Mouse (Mus musculus): ENCODE measurements around the gene Tcp10b. TPM values are rescaled to one million over a fixed set of nuclear protein-coding genes. Genes with fewer than 3 reads are reported as not detected.
"Not testable (repeated sequence)": the region's sequence is repeated elsewhere in the genome, so short reads cannot be mapped to it uniquely, and the experiment has no call there.

The Tcp10b gene
- polyA plus RNA-seq (2012; rRNA removed) = 169 and 196 TPM in 2 replicates

DNA sequence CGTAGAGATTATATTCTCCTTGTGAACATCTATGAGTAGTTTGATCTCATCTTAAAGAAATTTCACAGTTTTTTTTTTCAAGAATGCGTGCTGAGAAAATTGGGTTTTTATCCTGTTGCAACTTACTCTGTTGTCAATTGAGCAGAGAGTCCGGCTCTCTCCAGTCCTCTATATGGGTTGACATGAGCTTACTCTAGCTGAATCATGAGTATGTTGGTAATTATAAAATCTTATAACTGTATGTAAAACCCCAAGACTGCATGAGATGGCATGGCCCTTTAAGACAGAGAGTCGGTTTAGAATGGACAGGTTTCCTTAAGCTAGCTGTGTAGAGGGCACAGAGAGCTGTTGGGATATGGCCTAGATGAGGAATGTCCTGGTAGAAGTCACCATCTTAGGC, at the start of gene Tcp10b:
Tcp10b (plus strand) TSS at position 301 of the 400 bp plus-strand sequence.
- not testable (repeated sequence) for H3K4me1 ChIP-seq (ENCODE audit: control insufficient read depth, insufficient read depth, low read length); H3K27me3 ChIP-seq (ENCODE audit: control insufficient read depth, insufficient read depth, low read length); H3K36me3 ChIP-seq (ENCODE audit: control insufficient read depth, insufficient read depth, low read length)
- Histone ChIP-seq H3K4me3 (ENCODE audit: control insufficient read depth, low read depth, low read length) (peak within 1 kb of the TSS; percentile 64), H3K27ac (ENCODE audit: control insufficient read depth, insufficient read depth, low read depth, low read length) (peak within 1 kb of the TSS; percentile 29; the same call in 1 of the 2 replicates)

DNA sequence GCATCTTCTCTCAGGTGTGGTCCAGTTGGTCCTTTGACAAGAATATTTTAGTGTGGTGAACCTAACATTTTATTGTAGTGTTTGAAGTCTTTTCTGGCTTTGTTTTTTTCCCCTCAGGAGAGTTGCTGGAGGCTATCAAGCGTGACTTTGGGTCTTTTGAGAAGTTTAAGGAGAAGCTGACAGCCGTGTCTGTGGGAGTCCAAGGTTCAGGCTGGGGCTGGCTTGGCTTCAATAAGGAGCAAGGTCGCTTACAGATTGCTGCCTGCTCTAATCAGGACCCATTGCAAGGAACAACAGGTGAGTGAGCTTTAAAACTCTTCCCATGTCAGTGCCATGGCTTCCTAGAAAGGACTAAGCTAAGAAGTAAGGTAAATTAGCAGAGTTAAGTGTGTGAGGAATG, 47.6 kb upstream of the Tcp10b start:
- Histone ChIP-seq H3K36me3 (ENCODE audit: control insufficient read depth, insufficient read depth, low read length) (no peaks in the 10 kb centered on the region; the same call in 1 of the 2 replicates), H3K27me3 (ENCODE audit: control insufficient read depth, insufficient read depth, low read length) (no peaks in the 10 kb centered on the region), H3K4me1 (ENCODE audit: control insufficient read depth, insufficient read depth, low read length) (peaks cover 4% of the 10 kb centered on the region), H3K27ac (ENCODE audit: control insufficient read depth, insufficient read depth, low read depth, low read length) (no peak overlapping the region), H3K4me3 (ENCODE audit: control insufficient read depth, low read depth, low read length) (no peak overlapping the region)
- TF ChIP-seq POLR2A (IDR thresholded peaks at IDR 0.05; ENCODE audit: control insufficient read depth, low read depth, low read length) (no peak), CTCF (IDR thresholded peaks at IDR 0.05; ENCODE audit: control insufficient read depth, insufficient read depth, insufficient replicate concordance, low read depth, low read length) (no peak)

DNA sequence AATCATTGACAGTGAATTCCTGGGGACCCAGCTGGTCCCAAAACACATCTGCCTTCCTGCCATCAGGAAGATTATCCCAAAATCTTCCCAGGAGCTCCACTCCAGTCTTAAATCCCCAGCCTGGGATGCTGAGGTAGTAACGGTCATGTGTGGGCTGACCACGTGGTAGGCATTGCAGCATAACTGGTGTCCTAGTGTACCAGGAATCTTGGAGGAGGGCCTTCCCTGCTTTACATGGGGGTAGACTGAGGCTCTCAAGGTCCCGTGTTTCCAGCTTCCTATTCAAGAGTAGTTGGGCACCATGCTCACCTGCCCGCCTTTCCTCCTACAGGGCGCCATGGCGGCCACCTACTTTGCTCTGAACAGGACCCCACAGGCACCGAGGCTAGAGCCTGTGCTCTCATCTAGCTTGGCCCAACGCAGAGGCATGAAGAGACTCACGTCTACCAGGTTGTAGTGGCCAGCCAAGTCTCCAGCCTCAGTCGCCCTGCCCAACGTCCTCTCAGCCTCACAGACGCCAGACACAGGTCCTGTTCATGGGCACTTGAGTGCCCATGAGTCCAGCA, 24.2 kb upstream of the Tcp10b start:
- H3K36me3 ChIP-seq (ENCODE audit: control insufficient read depth, insufficient read depth, low read length); H3K4me1 ChIP-seq (ENCODE audit: control insufficient read depth, insufficient read depth, low read length); H3K27me3 ChIP-seq (ENCODE audit: control insufficient read depth, insufficient read depth, low read length); H3K27ac ChIP-seq (ENCODE audit: control insufficient read depth, insufficient read depth, low read depth, low read length); H3K4me3 ChIP-seq (ENCODE audit: control insufficient read depth, low read depth, low read length): not testable (repeated sequence)

DNA sequence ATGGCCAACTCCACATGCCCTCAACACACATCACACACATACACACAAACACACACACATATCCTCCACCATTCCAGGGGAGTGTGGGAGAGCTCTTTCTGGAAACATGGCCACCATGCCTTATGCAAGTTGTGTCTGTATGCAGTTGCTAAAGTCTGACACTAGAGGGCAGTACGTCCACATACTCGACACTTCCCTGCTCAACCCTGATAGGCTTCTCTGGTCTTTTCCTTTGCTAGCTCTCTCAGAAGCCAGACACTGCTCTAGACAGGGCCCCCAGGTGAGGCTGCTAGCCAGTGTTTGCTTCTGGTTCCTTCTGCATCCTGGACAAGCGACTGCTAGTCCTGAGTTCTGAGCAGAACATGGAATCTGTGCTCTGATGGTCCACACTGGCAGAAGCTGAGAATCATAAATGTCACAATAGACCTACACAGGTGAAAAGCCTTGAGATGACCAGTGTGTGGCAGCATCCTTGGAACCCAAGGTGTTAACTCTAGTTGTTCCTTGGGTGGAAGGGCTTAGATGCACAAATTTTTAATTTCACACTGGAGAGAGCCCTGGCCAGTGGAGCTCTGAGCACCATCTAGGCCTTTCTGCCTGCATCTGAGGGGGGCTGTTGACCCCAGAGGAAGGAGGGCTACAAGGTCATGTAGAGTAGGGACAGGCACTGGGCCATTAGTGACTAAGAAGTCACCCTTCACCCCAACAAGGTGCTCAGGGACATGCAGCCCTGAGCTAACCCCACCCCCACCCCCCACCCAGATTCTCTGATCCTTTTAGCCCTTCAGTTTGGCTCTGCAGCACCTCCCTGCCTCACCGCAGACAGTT, 16.8 kb upstream of the Tcp10b start:
- H3K4me3 ChIP-seq (ENCODE audit: control insufficient read depth, low read depth, low read length); H3K27me3 ChIP-seq (ENCODE audit: control insufficient read depth, insufficient read depth, low read length); H3K27ac ChIP-seq (ENCODE audit: control insufficient read depth, insufficient read depth, low read depth, low read length); H3K4me1 ChIP-seq (ENCODE audit: control insufficient read depth, insufficient read depth, low read length); H3K36me3 ChIP-seq (ENCODE audit: control insufficient read depth, insufficient read depth, low read length): not testable (repeated sequence)

DNA sequence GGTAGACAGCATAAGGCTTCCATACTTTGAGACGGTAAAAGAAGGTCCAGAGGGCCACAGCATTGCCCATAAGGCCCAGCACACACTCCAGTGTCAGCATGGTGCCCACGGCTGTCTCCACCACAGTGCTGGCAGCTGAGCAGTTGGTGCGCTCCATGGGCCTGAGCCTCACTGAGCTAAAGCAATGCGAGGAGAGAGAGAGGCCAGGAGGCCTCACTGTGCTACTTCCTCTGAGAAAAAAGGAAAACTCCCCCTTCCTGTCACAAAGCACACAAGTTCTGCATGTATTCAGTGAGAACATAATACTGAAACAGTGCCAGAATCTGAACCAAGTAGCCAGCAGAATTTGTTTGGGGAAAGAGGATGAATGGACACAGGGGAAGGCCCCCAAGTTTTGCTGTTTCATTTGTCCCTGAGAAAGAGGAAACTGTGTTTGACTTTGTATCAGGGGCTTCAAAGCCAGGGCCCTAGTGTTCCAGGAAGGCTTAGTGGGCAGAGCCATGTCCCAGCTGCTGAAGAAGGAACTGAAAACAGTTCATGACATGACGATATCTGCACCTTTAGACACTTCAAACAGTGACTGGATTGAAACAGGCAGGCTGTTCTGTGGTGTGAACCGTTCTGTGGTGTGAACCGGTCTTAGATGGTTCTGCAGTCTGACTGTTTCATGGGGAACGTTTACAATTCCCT, 8.6 kb upstream of the Tcp10b start, which contains the start of gene Gpr31b:
Gpr31b (minus strand) TSS at position 173 of the 690 bp plus-strand sequence.
- not testable (repeated sequence) for H3K4me3 ChIP-seq (ENCODE audit: control insufficient read depth, low read depth, low read length); H3K36me3 ChIP-seq (ENCODE audit: control insufficient read depth, insufficient read depth, low read length); H3K27me3 ChIP-seq (ENCODE audit: control insufficient read depth, insufficient read depth, low read length); H3K4me1 ChIP-seq (ENCODE audit: control insufficient read depth, insufficient read depth, low read length); H3K27ac ChIP-seq (ENCODE audit: control insufficient read depth, insufficient read depth, low read depth, low read length)

DNA sequence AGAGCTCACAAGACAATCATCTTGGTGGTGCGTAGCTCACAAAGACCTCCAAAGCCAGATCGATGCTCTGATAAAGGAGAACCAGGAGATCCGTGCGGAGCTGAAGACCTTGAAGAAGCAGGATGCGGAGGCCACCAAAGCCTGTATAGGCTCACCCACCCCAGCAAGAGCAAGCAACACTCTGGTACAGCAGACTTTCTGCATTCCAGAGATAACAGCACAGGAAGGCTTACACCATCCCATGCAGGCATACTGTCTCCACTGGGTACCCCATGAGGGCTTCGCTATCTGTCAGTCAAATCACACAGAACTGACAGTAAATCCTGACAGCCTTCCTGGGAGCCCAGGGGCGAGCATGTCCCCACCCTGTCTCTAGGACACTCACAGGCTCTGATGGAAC, 2.0 kb downstream of the Tcp10b start:
- H3K27ac ChIP-seq (ENCODE audit: control insufficient read depth, insufficient read depth, low read depth, low read length); H3K4me1 ChIP-seq (ENCODE audit: control insufficient read depth, insufficient read depth, low read length); H3K4me3 ChIP-seq (ENCODE audit: control insufficient read depth, low read depth, low read length); H3K36me3 ChIP-seq (ENCODE audit: control insufficient read depth, insufficient read depth, low read length); H3K27me3 ChIP-seq (ENCODE audit: control insufficient read depth, insufficient read depth, low read length): not testable (repeated sequence)

DNA sequence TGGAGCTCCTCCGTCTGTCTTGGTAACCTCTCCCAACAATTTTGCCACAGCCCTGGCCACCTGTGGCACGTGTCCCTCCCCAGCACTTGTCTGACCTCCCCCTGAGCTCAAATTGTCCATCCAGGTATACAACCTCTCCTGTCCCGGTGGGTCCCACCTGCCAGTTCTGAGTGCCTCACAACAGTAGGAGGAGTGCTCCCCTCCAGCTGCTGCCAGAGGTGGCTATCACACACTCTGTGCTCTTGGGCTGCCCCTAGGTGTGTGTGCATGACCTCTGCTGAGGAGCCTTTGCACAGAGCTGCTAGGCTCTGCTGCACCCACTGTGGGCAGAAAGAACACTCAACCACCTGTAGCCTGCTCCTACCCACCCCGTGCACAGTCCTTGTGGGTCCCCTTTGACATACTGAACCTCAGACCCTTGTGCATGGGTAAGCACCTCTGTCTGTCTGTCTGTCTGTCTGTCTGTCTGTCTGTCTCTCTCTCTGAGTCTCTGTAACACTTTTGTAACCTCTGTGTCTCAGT, 7.0 kb downstream of the Tcp10b start:
- not testable (repeated sequence) for H3K27me3 ChIP-seq (ENCODE audit: control insufficient read depth, insufficient read depth, low read length); H3K4me1 ChIP-seq (ENCODE audit: control insufficient read depth, insufficient read depth, low read length); H3K4me3 ChIP-seq (ENCODE audit: control insufficient read depth, low read depth, low read length); H3K36me3 ChIP-seq (ENCODE audit: control insufficient read depth, insufficient read depth, low read length); H3K27ac ChIP-seq (ENCODE audit: control insufficient read depth, insufficient read depth, low read depth, low read length)

DNA sequence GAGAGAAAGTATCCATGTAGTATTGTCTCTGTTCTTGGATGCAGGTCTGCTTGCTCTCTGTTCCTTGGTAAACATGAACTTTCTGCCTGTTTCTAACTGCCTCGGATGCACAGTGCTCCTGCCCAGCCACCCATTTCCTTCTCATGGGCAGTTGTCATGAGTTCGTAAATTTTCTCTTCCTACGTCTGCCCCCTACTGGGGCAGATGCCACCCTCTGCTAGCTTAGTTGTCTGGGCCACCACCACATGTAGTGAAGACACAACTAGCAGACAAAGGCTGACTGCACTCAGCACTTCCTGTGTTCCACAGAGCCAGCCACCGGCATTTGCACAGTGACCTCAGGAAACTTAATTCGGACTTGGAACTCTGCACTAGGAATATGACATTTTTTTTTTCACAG, 8.3 kb downstream of the Tcp10b start:
- not testable (repeated sequence) for H3K27ac ChIP-seq (ENCODE audit: control insufficient read depth, insufficient read depth, low read depth, low read length); H3K4me1 ChIP-seq (ENCODE audit: control insufficient read depth, insufficient read depth, low read length); H3K4me3 ChIP-seq (ENCODE audit: control insufficient read depth, low read depth, low read length); H3K27me3 ChIP-seq (ENCODE audit: control insufficient read depth, insufficient read depth, low read length); H3K36me3 ChIP-seq (ENCODE audit: control insufficient read depth, insufficient read depth, low read length)

DNA sequence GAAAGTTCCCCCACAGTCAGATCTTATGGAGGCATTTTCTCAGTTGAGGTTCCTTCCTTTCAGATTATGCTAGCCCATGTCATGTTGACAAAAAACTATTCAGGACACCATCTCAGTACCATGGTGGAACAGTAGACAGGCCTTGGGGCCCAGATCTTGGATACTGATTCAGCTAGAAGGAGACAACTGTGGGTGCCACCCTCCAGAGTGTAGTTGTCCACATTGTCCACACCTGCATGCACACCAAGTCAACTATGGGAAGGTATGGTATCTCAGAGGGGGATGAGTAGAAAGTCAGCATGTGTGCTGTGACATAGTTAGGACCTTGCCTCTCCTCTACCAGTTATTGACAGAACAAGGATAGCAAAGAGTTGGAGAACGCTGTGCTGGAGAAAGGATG, 30.6 kb downstream of the Tcp10b start:
- H3K4me1 ChIP-seq (ENCODE audit: control insufficient read depth, insufficient read depth, low read length); H3K4me3 ChIP-seq (ENCODE audit: control insufficient read depth, low read depth, low read length); H3K36me3 ChIP-seq (ENCODE audit: control insufficient read depth, insufficient read depth, low read length); H3K27ac ChIP-seq (ENCODE audit: control insufficient read depth, insufficient read depth, low read depth, low read length); H3K27me3 ChIP-seq (ENCODE audit: control insufficient read depth, insufficient read depth, low read length): not testable (repeated sequence)

DNA sequence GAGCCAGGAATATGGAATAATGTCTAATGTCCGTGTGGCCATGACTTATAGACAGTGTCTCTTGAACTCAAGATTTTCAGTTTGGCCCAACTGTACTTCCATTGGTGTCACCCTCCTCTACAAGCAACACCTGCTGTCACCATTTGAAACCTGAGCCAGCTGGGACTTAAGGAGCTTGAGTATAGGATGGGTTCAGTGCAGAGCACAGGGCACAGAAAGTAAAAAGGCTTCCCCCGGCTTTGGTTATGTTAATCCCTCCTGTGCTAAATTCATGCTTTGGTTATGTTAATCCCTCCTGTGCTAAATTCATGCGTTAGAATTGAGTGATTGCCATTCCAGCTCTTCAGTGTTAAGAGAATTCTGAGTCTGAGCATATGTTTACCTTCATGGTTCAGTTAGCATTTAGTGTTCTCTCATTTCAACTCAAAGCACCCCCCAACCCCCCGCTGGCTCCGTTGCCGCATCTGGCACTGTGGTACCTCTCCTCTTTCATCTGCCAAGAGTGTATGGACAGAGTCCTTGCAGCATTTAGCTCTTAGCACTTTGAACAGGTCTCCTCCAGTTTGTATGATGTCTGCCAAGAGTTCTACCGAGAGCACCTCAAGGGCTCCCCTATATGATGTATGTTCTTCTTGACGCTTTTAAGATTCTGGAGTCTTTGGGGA, 31.3 kb downstream of the Tcp10b start:
- not testable (repeated sequence) for H3K4me3 ChIP-seq (ENCODE audit: control insufficient read depth, low read depth, low read length); H3K27ac ChIP-seq (ENCODE audit: control insufficient read depth, insufficient read depth, low read depth, low read length); H3K36me3 ChIP-seq (ENCODE audit: control insufficient read depth, insufficient read depth, low read length); H3K27me3 ChIP-seq (ENCODE audit: control insufficient read depth, insufficient read depth, low read length); H3K4me1 ChIP-seq (ENCODE audit: control insufficient read depth, insufficient read depth, low read length)

DNA sequence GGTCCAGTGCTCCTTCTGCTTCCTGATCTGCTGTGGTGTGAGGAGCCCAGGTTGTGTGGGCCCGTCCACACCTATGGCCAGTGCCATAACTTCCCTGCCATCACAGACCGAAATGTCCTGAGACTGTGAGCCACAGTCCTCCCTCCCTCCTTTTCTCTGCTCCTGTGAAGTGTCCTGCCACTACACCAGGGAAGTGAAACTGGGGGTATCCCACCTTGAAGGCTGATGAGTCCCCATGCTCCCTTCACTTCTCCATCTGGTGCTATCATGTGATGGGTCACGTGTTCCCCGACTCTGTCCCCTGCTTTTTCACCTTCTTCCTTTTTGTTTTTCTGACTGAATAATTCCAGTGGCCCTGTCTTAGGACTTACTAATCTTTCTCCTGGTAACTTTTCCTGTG, 32.1 kb downstream of the Tcp10b start:
- not testable (repeated sequence) for H3K4me1 ChIP-seq (ENCODE audit: control insufficient read depth, insufficient read depth, low read length); H3K27me3 ChIP-seq (ENCODE audit: control insufficient read depth, insufficient read depth, low read length); H3K27ac ChIP-seq (ENCODE audit: control insufficient read depth, insufficient read depth, low read depth, low read length); H3K4me3 ChIP-seq (ENCODE audit: control insufficient read depth, low read depth, low read length); H3K36me3 ChIP-seq (ENCODE audit: control insufficient read depth, insufficient read depth, low read length)
